Mouse (Mus musculus) heart, postnatal 36 days (tissue): ENCODE measurements around the gene Fbxw11. TPM values are rescaled to one million over a fixed set of nuclear protein-coding genes. Genes with fewer than 3 reads are reported as not detected.

Source experiments
- DNase-seq, 2 experiments: peaks; one replicate each; pipeline ENCODE4 v3.0.0; 2021 to 2022
- intact Hi-C: fragments of 180-260 bp; cut with DNase I; formaldehyde crosslinking; loops from one replicate; pipeline ENCODE4 v1.15.1; 2025
- total RNA-seq, 2 experiments: library from RNA; stranded (reverse); gene quantifications; 2 replicates each; pipeline ENCODE4 v1.2.3; 2021

Gene Fbxw11
- total RNA-seq, 2 experiments from 2014 or later: 49.5 to 51.3 TPM

GRCm38 (mm10) chr11:32733195-32733594 lies 90.7 kb downstream of the Fbxw11 start:
- no peak for DNase-seq
- intact Hi-C loops: no loop called here

GRCm38 (mm10) chr11:32736371-32736770 lies 93.8 kb downstream of the Fbxw11 start:
- no peak for DNase-seq
- intact Hi-C loops: no loop called here

- intact Hi-C loops: no loop called here
- DNase-seq: no peak
Measured at GRCm38 (mm10) chr11:32737729-32738128, 95.2 kb downstream of the Fbxw11 start.

- DNase-seq: no peak
- intact Hi-C loops: no loop called here
Measured at GRCm38 (mm10) chr11:32743891-32744290, 101.4 kb downstream of the Fbxw11 start.

GRCm38 (mm10) chr11:32744463-32744862 lies 101.9 kb downstream of the Fbxw11 start:
- intact Hi-C loops: no loop called here
- DNase-seq: no peak

GRCm38 (mm10) chr11:32745466-32745865 lies 102.9 kb downstream of the Fbxw11 start:
- intact Hi-C loops: no loop called here
- DNase-seq: no peak

- intact Hi-C loops: no loop called here
- no peak for DNase-seq
Measured at GRCm38 (mm10) chr11:32746036-32746435, 103.5 kb downstream of the Fbxw11 start.

GRCm38 (mm10) chr11:32746475-32746874 lies 104.0 kb downstream of the Fbxw11 start:
- intact Hi-C loops: no loop called here
- DNase-seq: no peak

- intact Hi-C loops: no loop called here
Measured at GRCm38 (mm10) chr11:32748800-32749199, 106.3 kb downstream of the Fbxw11 start.

GRCm38 (mm10) chr11:32751863-32752594 lies 109.5 kb downstream of the Fbxw11 start:
- intact Hi-C loops: no loop called here
- DNase-seq: no peak

More at GRCm38 (mm10) chr11:32748800-32749199, 106.3 kb downstream of the Fbxw11 start:
- DNase-seq: no peak

- no peak for DNase-seq
- intact Hi-C loops: no loop called here
Measured at GRCm38 (mm10) chr11:32752595-32752885, 110.0 kb downstream of the Fbxw11 start.

GRCm38 (mm10) chr11:32753358-32753757 lies 110.8 kb downstream of the Fbxw11 start:
- DNase-seq: no peak
- intact Hi-C loops: no loop called here

- no peak for DNase-seq
- intact Hi-C loops: no loop called here
Measured at GRCm38 (mm10) chr11:32762773-32763172, 120.2 kb downstream of the Fbxw11 start.

GRCm38 (mm10) chr11:32767496-32768230 lies 125.1 kb downstream of the Fbxw11 start:
- peak in 1 of 2 experiments; percentile 8 for DNase-seq
- intact Hi-C loops: no loop called here

GRCm38 (mm10) chr11:32768642-32769343 lies 126.3 kb downstream of the Fbxw11 start:
- no peak for DNase-seq
- intact Hi-C loops: no loop called here

GRCm38 (mm10) chr11:32780747-32781536 lies 138.4 kb downstream of the Fbxw11 start:
- DNase-seq: no peak
- intact Hi-C loops: no loop called here

- intact Hi-C loops: no loop called here
- no peak for DNase-seq
Measured at GRCm38 (mm10) chr11:32781633-32782404, 139.3 kb downstream of the Fbxw11 start.

GRCm38 (mm10) chr11:32782724-32783123 lies 140.2 kb downstream of the Fbxw11 start:
- intact Hi-C loops: no loop called here

GRCm38 (mm10) chr11:32785591-32786147 lies 143.1 kb downstream of the Fbxw11 start:
- no peak for DNase-seq
- intact Hi-C loops: no loop called here

More at GRCm38 (mm10) chr11:32782724-32783123, 140.2 kb downstream of the Fbxw11 start:
- DNase-seq: no peak

- intact Hi-C loops: no loop called here
- no peak for DNase-seq
Measured at GRCm38 (mm10) chr11:32786201-32786600, 143.7 kb downstream of the Fbxw11 start.
